Mouse (Mus musculus) spleen, adult 12 weeks (tissue): ENCODE measurements around the gene Rhox4d.
"Not testable (repeated sequence)": the region's sequence is repeated elsewhere in the genome, so short reads cannot be mapped to it uniquely, and the experiment has no call there.

Experiments
- DNase-seq: peaks from one replicate; pipeline ENCODE4 v3.0.0; 2022; ENCODE audit warnings: low spot score

The Rhox4d gene

DNA sequence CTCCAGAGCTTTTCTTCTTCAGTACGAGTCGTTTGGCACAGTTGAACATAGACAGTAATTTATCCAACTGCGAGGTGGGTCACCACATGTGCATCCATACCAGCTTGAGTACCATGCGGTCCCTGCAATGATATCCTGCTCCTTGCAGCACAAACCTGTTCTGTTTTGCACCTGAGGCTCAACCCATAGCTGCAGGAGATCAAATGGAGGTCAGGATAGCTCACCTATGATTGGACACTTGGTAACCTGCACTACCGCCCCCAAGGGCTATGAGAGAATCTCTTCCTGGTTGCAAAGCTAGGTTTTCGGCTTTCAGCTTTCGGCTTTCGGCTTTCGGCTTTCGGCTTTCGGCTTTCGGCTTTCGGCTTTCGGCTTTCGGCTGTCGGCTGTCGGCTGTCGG lies at the start of gene Rhox4d:
Rhox4d (plus strand) TSS at position 301 of the 400 bp plus-strand sequence.
- not testable (repeated sequence) for DNase-seq

- DNase-seq, result not testable (repeated sequence)
Measured at GRCm38 (mm10) chrX:37480037-37480436, 34.1 kb upstream of the Rhox4d start, which contains the start of gene Rhox4c. Gene Rhox4c (plus strand): TSS chrX:37480337.

- DNase-seq, result not testable (repeated sequence)
Measured at GRCm38 (mm10) chrX:37530152-37530551, 16.0 kb downstream of the Rhox4d start, which contains the start of gene Rhox2e. Gene Rhox2e (plus strand): TSS chrX:37530452.

GRCm38 (mm10) chrX:37541719-37542118 lies 27.6 kb downstream of the Rhox4d start, which contains the start of gene Rhox3e:
Gene Rhox3e (plus strand): TSS chrX:37542019.
- DNase-seq, result not testable (repeated sequence)

- not testable (repeated sequence) for DNase-seq
Measured at GRCm38 (mm10) chrX:37557112-37557511, 43.0 kb downstream of the Rhox4d start, which contains the start of gene Rhox4e. Gene Rhox4e (plus strand): TSS chrX:37557412.
